Mouse (Mus musculus): ENCODE results near the gene Tgfbi. TPM values are rescaled to one million over a fixed set of nuclear protein-coding genes. Genes with fewer than 3 reads are reported as not detected.

Gene Tgfbi
- polyA plus RNA-seq, 1 experiment = 42.4 TPM

DNA sequence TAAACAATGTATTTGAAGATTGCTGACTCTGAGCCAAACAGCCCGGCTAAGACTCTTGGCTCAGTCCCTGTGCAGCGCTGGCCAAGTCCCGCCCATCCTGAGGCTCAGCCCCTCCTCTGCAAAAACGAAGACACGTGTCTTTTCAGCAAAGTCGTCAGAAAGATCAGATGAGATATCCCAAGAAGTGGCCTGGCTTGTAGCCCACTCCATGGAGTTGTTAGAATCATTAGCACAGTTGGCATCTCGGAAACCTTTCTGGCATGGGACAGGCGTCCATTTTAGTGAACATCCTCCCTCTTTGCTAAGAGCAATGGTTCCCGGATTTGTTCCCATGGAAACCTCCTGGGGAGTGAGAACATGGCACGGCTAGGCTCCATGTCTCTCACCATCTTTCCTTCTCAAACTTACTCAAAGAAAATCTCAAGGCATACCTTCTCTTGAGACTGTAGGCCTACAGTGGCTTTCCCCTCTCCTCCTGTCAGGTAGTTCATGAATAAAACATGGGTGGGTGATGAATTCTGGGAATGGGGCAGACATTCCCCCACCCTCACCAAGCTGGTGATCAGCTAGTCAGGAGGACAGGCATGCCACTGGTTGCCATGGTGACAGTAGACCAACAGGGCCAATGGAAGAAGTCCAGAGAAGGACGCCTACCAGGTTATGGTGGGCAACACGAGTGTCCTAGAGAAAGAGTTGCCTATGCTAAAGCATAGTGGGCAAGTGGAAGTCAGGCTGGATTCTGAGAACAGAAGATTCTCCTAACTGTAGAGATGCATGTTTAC, 11.3 kb upstream of the Tgfbi start:
- no peak for DNase-seq (ENCODE audit: low read depth)

DNA sequence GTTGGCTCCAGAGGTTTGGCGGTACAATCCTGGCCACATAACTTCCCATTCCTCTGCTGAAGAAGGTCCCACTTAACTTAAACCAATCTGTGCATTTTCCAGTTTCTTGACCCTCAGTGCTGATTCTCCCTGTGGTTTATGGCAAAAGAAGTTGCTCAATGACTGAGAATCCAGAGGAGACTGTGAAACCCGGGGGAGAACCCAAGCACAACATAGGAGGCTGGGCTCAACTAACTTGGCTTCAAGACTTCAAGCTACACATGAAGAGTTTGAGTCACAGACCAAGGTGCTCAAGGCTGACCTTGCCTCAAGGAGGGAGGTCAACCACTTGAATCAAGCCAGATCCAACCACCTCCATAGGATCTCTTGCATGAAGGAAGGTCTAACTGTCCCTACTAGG, 9.8 kb upstream of the Tgfbi start:
- no peak for DNase-seq (ENCODE audit: low read depth)

DNA sequence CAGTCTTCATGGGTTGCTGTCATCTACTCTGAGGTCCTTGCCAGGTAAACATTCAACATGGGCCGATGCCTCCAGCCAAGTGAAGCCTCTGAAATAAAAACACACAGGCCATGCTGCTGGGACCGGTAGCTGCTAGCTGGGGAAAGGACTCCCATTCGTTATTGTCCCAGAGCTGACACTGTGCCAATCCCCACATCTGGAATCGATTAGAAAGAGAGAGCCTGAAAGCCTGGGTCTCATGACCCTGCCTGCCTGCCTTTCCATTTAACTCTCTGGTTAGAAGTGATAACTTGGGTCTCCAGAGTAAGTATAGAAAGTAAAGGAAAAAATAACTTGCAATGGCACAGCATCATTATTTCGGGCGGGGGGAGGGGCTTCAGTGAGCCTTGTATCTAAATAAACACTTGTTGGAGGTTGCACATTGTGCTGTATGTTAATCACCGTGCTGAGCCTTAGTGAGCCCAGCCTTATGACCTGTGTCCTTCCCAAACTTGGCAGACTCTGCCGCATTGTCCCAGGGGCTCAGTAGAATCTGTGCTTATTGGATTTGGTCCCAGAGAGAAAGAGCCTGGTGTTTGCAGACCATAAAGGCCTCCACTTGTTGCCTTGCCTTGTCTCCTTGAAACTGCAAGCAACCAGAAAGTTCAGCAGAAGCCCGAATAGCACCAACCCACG, 9.0 kb upstream of the Tgfbi start:
- no peak for DNase-seq (ENCODE audit: low read depth)

GRCm38 (mm10) chr13:56601199-56601598, 8.1 kb upstream of the Tgfbi start:
- no peak for DNase-seq (ENCODE audit: low read depth)

DNA sequence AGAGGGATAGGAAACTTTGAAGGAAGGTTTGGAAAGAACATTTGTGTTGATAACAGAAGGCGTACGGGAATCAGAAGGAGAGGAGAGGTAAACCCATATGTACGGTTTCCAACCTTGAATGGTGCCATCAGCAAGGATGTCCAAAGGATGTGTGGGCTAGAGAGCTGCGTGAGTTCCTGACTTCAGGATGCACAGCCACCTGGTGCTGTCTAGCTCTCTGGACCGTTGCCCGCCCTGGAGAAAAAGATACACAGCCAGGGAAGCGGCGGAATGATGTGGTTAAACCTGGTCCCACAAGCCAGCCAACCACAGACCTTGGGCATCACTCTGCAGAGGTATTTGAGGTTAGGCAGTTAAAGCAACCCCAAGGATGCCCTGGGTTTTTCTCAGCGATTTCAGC, 3.8 kb upstream of the Tgfbi start:
- DNase-seq (ENCODE audit: low read depth) = no peak

DNA sequence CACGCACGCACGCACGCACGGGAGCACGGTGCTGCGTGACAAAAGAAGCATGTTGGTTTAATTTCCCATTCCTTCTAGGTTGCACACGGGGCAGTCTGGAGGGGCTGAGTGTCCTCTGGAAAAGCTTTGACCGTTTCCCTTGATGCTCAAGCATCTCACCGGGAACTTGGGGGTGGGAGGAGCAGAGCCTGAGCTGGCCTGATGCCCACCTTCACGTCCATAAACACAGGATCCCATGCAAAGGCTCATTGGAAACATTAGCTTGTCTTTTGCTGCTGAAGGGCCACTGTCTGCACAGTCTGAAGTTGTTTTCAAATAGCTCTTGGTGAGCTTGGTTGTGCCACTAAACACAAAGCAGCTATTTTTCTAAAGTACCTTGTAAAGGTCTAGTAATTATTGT, 2.6 kb upstream of the Tgfbi start:
- no peak for DNase-seq (ENCODE audit: low read depth)

DNA sequence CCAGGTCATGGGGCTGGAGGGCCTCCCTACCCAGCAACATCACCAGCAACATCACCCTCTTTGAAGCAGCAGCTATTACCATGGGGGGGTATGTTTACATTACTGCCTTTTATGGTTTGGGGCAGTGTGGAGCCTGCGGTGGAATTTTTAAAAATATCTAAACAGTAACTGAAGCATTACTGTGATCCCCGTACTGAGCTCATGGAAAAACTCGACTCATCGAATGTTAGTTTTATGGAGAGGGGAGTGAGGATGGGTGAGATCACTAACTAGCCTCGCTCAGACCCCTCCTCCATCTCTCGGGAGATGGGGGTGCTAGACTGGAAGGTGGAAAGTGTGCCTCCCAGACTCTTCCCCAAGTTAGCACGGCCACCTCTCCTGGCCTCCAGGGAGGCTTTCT, 2.1 kb upstream of the Tgfbi start:
- no peak for DNase-seq (ENCODE audit: low read depth)

- DNase-seq (ENCODE audit: low read depth) = no peak
Observed at GRCm38 (mm10) chr13:56607846-56608245, 1.5 kb upstream of the Tgfbi start.

DNA sequence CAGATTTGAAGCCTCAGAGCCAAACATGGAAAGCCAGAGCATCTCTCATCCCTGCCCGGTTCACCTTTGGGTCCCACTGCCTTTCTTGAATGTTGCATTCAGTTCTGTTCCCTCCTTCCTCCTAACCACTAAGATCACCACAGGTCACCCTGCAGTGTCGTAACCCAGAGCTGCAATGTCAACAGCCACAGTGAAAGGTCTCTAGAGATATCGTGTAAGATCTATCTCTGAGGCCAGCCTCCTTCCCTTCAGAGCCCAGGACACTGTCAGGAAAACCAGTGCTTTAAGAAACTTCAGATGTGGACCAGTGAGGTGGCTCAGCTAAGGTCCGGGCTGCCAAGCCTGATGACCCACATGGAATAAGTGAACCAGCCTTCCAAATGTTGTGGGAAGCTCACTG, 1.8 kb downstream of the Tgfbi start:
- DNase-seq (ENCODE audit: low read depth) = no peak

DNA sequence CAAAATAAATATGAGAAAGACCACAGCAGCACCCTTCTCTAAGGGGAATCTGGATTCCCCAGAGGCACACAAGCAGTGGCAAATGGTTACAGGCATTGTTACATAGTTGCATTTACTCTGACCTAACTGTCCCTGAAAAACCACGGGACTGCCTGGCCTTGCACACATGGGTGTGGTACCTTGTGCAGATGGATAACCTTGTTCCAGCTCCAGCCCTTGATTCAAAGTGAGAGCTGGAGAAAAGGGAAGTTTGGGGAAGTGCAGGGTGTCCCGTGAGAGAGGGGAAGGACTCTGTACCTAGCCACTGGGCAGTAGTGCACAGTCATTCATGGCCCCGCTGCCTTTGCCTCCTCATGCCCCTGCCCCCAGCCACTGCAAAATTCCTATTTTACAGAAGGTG, 2.4 kb downstream of the Tgfbi start:
- DNase-seq (ENCODE audit: low read depth) = no peak

- DNase-seq (ENCODE audit: low read depth) = no peak
Observed at GRCm38 (mm10) chr13:56612331-56612730, 3.0 kb downstream of the Tgfbi start.

GRCm38 (mm10) chr13:56613366-56613998, 4.2 kb downstream of the Tgfbi start:
- peak; percentile 46 for DNase-seq (ENCODE audit: low read depth)

GRCm38 (mm10) chr13:56614768-56615167, 5.4 kb downstream of the Tgfbi start:
- no peak for DNase-seq (ENCODE audit: low read depth)

GRCm38 (mm10) chr13:56615223-56615622, 5.9 kb downstream of the Tgfbi start:
- DNase-seq (ENCODE audit: low read depth) = no peak

DNA sequence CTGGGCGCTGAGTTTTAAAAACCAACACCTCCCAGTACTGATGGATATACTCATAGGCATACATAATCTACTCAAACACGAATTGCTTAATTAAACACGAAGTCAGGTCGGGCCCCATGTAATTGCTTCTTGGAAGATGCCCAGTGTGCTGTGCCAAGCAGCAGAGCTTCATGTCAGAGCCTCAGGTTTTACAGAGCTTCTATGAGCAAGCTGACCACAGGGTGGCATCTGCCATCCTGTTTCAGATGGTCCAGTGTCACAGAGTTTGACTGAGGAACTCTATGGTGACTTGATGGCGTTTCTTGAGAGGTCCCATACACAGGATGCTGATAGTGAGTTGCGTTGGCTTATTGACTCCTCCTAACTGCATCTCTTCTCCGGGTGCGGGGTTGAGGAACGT, 6.5 kb downstream of the Tgfbi start:
- DNase-seq (ENCODE audit: low read depth) = no peak

- DNase-seq (ENCODE audit: low read depth) = no peak
Observed at GRCm38 (mm10) chr13:56616386-56616785, 7.1 kb downstream of the Tgfbi start.

- DNase-seq (ENCODE audit: low read depth) = no peak
Observed at GRCm38 (mm10) chr13:56617197-56617596, 7.9 kb downstream of the Tgfbi start.

- DNase-seq (ENCODE audit: low read depth) = no peak
Observed at GRCm38 (mm10) chr13:56622201-56622757, 13.0 kb downstream of the Tgfbi start.

DNA sequence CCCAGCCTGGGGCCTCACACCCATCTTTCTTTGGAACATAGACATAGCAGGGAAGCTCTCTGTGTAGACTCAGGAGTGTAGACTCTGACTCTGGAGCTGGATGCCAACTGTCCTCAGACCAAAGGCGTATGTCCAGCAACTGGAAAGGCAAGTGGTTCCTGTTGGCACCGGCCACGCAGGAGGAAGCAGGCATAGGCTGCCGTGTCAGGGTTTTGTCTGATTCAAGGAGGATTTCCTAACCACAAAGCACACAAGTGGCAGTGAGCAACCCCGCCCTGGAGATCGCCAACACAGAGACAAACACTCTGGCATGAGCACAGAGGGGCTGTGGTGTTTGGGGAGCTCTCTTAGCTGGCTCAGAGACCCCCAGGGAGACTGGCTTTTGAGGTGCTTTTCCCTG, 17.2 kb downstream of the Tgfbi start:
- no peak for DNase-seq (ENCODE audit: low read depth)

GRCm38 (mm10) chr13:56630081-56630480, 20.8 kb downstream of the Tgfbi start:
- DNase-seq (ENCODE audit: low read depth) = no peak

GRCm38 (mm10) chr13:56630552-56630951, 21.2 kb downstream of the Tgfbi start:
- DNase-seq (ENCODE audit: low read depth) = no peak

DNA sequence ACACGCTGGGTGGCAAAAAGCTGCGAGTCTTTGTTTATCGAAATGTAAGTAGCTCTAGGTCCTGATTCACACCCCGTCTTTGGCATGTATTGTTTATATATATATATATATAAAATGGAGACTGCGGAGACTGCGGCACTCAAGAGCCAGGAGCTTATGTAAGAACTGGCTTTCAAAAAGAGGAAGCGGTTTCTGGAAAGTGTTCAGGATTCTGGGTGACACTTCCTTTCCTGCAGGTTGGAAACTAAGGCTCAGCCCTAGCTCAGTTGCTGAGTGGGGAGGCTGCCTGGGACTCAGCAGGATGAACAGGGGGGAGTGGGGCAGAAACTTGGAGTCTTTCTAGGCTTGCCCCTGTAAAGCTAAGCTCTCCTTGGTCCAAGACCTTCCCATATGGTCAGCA, 22.0 kb downstream of the Tgfbi start:
- DNase-seq (ENCODE audit: low read depth) = no peak

DNA sequence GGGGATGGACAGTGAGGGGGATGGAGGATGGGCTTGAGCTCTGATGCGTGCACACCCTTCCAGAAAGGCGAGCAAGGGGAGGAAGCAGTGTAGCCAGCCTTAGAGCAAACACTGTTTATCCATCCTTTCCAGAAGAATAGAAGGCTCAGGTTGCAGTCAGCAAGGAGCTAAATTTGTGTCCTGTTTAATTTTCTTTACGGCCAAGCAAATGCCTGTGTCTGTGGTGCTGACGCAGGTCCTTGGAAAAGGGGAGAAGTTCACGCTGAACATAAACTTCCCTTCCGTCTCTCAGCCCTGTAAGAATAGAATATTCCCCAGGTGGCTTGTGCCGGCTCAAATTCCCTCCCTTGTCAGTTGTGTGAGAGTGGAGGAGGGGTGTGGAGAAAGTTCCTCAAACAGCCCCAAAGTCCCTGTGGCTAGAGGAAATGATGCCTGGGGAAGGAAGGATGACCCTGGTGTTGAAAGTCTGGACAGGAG, 24.9 kb downstream of the Tgfbi start:
- DNase-seq (ENCODE audit: low read depth) = no peak
